Mouse (Mus musculus) ES-Bruce4 (cell line): Measurements from ENCODE around the gene Cit.

ENCODE experiments used
- CTCF ChIP-seq: IDR thresholded peaks from one replicate; pipeline ENCODE4 v1.8.1; 2011; ENCODE audit warnings: low read depth, low read length
- POLR2A ChIP-seq: IDR thresholded peaks from one replicate; pipeline ENCODE4 v1.8.1; 2011; ENCODE audit warnings: low read length; ENCODE audit not compliant: insufficient read depth

- TF ChIP-seq CTCF: peak; percentile 72
- TF ChIP-seq POLR2A: no peak
Measured at GRCm38 (mm10) chr5:115835291-115835690, 9.8 kb upstream of the Cit start.
